Mouse (Mus musculus) intestine, embryonic 14.5 days (tissue): ENCODE measurements around the gene Chrne. TPM values are rescaled to one million over a fixed set of nuclear protein-coding genes. Genes with fewer than 3 reads are reported as not detected.

Experiments
- polyA plus RNA-seq: library from polyadenylated mRNA; unstranded; fragments of >200 nt; fragmentation: Nextera tagmentation; extraction: Ambion mirVana; gene quantifications from 2 replicates; pipeline ENCODE4 v1.2.1, GENCODE M21; 2014

The Chrne gene
- polyA plus RNA-seq, 1 experiment from 2014 or later = 0.30 TPM

Other genes with a start within 250 kb of the Chrne start
- 34.3 and 41.2 TPM in 2 replicates for gene Pelp1, start 209.2 kb downstream of the Chrne start, polyA plus RNA-seq
- gene Arrb2, start 186.6 kb downstream of the Chrne start, polyA plus RNA-seq = 15.8 and 17.9 TPM in 2 replicates
- 50.7 and 51.6 TPM in 2 replicates for gene Med11, start 167.3 kb downstream of the Chrne start, polyA plus RNA-seq
- 0.75 and 0.92 TPM in 2 replicates for gene Zmynd15, start 159.8 kb downstream of the Chrne start, polyA plus RNA-seq
- gene Cxcl16, start 159.2 kb downstream of the Chrne start, polyA plus RNA-seq = 8.0 and 10.0 TPM in 2 replicates
- gene Tm4sf5, start 114.0 kb downstream of the Chrne start, polyA plus RNA-seq = 100 and 104 TPM in 2 replicates
- 0.28 and 1.1 TPM in 2 replicates for gene Vmo1, start 104.6 kb downstream of the Chrne start, polyA plus RNA-seq
- 0.46 and 0.83 TPM in 2 replicates for gene Gltpd2, start 100.0 kb downstream of the Chrne start, polyA plus RNA-seq
- gene Psmb6, start 93.8 kb downstream of the Chrne start, polyA plus RNA-seq = 792 and 802 TPM in 2 replicates
- not detected in 2 replicates for gene Gm40193, start 86.3 kb downstream of the Chrne start, polyA plus RNA-seq
- gene Pld2, start 79.2 kb downstream of the Chrne start, polyA plus RNA-seq = 9.7 and 11.7 TPM in 2 replicates
- gene Mink1, start 56.3 kb downstream of the Chrne start, polyA plus RNA-seq = 16.9 and 19.9 TPM in 2 replicates
- not detected in 2 replicates for gene 4930544D05Rik, start 3.4 kb downstream of the Chrne start, polyA plus RNA-seq
- 0.26 and 0.37 TPM in 2 replicates for gene Gp1ba, start 19.9 kb upstream of the Chrne start, polyA plus RNA-seq
- 101 and 115 TPM in 2 replicates for gene Rnf167, start 28.0 kb upstream of the Chrne start, polyA plus RNA-seq
- 155 and 158 TPM in 2 replicates for gene Slc25a11, start 28.3 kb upstream of the Chrne start, polyA plus RNA-seq
- gene Pfn1, start 35.4 kb upstream of the Chrne start, polyA plus RNA-seq = 2,271 and 2,344 TPM in 2 replicates
- gene Eno3, start 38.0 kb upstream of the Chrne start, polyA plus RNA-seq = 13.5 and 16.3 TPM in 2 replicates
- gene Spag7, start 50.2 kb upstream of the Chrne start, polyA plus RNA-seq = 140 and 154 TPM in 2 replicates
- gene Camta2, start 68.9 kb upstream of the Chrne start, polyA plus RNA-seq = 16.2 and 17.2 TPM in 2 replicates
- 1.5 and 1.6 TPM in 2 replicates for gene Inca1, start 80.9 kb upstream of the Chrne start, polyA plus RNA-seq
- gene Kif1c, start 81.3 kb upstream of the Chrne start, polyA plus RNA-seq = 11.4 and 14.3 TPM in 2 replicates
- gene Zfp3, start 145.0 kb upstream of the Chrne start, polyA plus RNA-seq = 6.1 and 6.2 TPM in 2 replicates
- 0.40 and 0.45 TPM in 2 replicates for gene Scimp, start 193.4 kb upstream of the Chrne start, polyA plus RNA-seq
- gene Rabep1, start 225.6 kb upstream of the Chrne start, polyA plus RNA-seq = 30.5 and 32.9 TPM in 2 replicates